Mouse (Mus musculus) E14TG2a.4 (cell line): ENCODE data around the gene Brd4.

Experiments
- CTCF ChIP-seq: conservative IDR thresholded peaks from 2 replicates; pipeline ENCODE4 v1.5.1; 2014; ENCODE audit warnings: low read length
- POU5F1 ChIP-seq: IDR thresholded peaks from 2 replicates; pipeline ENCODE4 v1.6.1; 2014; ENCODE audit warnings: low read length, borderline replicate concordance

DNA sequence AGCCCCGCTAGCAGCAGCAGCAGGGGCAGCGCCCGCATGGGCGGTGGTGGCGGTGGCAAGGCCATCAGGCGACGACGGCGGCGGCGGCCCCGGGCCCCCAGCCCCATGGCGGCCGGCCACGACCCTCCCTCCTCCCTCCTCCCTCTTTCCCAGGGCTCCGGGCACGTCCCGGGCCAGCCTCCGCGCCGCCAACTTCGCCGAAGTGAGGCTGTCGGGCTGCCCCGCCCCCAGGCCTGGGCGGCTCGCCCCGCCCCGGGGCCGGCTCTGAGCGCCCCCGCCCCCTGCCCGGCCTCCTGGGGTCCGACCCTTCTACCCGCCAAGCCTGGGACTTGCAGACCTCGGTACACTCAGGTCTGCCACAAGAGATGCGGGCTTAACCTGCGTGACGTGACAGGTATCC, 117.8 kb downstream of the Brd4 start, which contains the start of gene Notch3:
- TF ChIP-seq CTCF, result no peak
- no peak for TF ChIP-seq POU5F1
